Mouse (Mus musculus): ENCODE measurements around the gene Nme8. TPM values are rescaled to one million over a fixed set of nuclear protein-coding genes. Genes with fewer than 3 reads are reported as not detected.

The Nme8 gene
- polyA plus RNA-seq, 1 experiment: not detected

GRCm38 (mm10) chr13:19614311-19614710, 83.3 kb downstream of the Nme8 start:
- DNase-seq (ENCODE audit: low read depth in 1 of 2, low spot score in 2 of 2): no peak
- Histone ChIP-seq H3K36me3 (ENCODE audit: control insufficient read depth, insufficient read depth, low read length) (no peaks in the 10 kb centered on the region), H3K27me3 (ENCODE audit: control insufficient read depth, insufficient read depth, low read length) (peaks cover 3% of the 10 kb centered on the region), H3K4me1 (ENCODE audit: control insufficient read depth, insufficient read depth, insufficient read length) (no peaks in the 10 kb centered on the region; the same call in 1 of the 2 replicates), H3K4me3 (ENCODE audit: extremely low read depth, insufficient read depth, insufficient read length) (no peak overlapping the region), H3K27ac (ENCODE audit: insufficient read depth, low read length) (no peak overlapping the region)
- TF ChIP-seq CTCF (IDR thresholded peaks at IDR 0.05; ENCODE audit: extremely low read depth, insufficient read depth, insufficient read length, insufficient replicate concordance): no peak
- 82% methylated on average over 1 of the region's 1 CpGs for WGBS

- DNase-seq (ENCODE audit: low read depth in 1 of 2, low spot score in 2 of 2): no peak
- H3K27ac ChIP-seq (ENCODE audit: insufficient read depth, low read length): no peak overlapping the region
- TF ChIP-seq POLR2A (IDR thresholded peaks at IDR 0.05; ENCODE audit: low read depth, low read length) (no peak), CTCF (IDR thresholded peaks at IDR 0.05; ENCODE audit: extremely low read depth, insufficient read depth, insufficient read length, insufficient replicate concordance) (no peak)
- no peaks in the 10 kb centered on the region for H3K27me3 ChIP-seq (ENCODE audit: control insufficient read depth, insufficient read depth, low read length)
- H3K4me3 ChIP-seq (ENCODE audit: extremely low read depth, insufficient read depth, insufficient read length): no peak overlapping the region
- WGBS: 91% methylated on average over 1 of the region's 1 CpGs
- H3K36me3 ChIP-seq (ENCODE audit: control insufficient read depth, insufficient read depth, low read length): no peaks in the 10 kb centered on the region
- H3K4me1 ChIP-seq (ENCODE audit: control insufficient read depth, insufficient read depth, insufficient read length): no peaks in the 10 kb centered on the region
Measured at GRCm38 (mm10) chr13:19613426-19613825, 84.2 kb downstream of the Nme8 start.

- no peak overlapping the region for H3K4me3 ChIP-seq (ENCODE audit: extremely low read depth, insufficient read depth, insufficient read length)
- no peaks in the 10 kb centered on the region for H3K36me3 ChIP-seq (ENCODE audit: control insufficient read depth, insufficient read depth, low read length)
- no peaks in the 10 kb centered on the region for H3K4me1 ChIP-seq (ENCODE audit: control insufficient read depth, insufficient read depth, insufficient read length)
- no peak overlapping the region for H3K27ac ChIP-seq (ENCODE audit: insufficient read depth, low read length)
- 93% methylated on average over 3 of the region's 3 CpGs for WGBS
- TF ChIP-seq CTCF (IDR thresholded peaks at IDR 0.05; ENCODE audit: extremely low read depth, insufficient read depth, insufficient read length, insufficient replicate concordance) (no peak), POLR2A (IDR thresholded peaks at IDR 0.05; ENCODE audit: low read depth, low read length) (no peak)
- no peaks in the 10 kb centered on the region for H3K27me3 ChIP-seq (ENCODE audit: control insufficient read depth, insufficient read depth, low read length)
- DNase-seq (ENCODE audit: low read depth in 1 of 2, low spot score in 2 of 2): no peak
Measured at GRCm38 (mm10) chr13:19612963-19613362, 84.6 kb downstream of the Nme8 start.

GRCm38 (mm10) chr13:19612348-19612747, 85.2 kb downstream of the Nme8 start:
- TF ChIP-seq CTCF (IDR thresholded peaks at IDR 0.05; ENCODE audit: extremely low read depth, insufficient read depth, insufficient read length, insufficient replicate concordance) (no peak), POLR2A (IDR thresholded peaks at IDR 0.05; ENCODE audit: low read depth, low read length) (no peak)
- 93% methylated on average over 1 of the region's 1 CpGs for WGBS
- Histone ChIP-seq H3K36me3 (ENCODE audit: control insufficient read depth, insufficient read depth, low read length) (no peaks in the 10 kb centered on the region), H3K4me3 (ENCODE audit: extremely low read depth, insufficient read depth, insufficient read length) (no peak overlapping the region), H3K27me3 (ENCODE audit: control insufficient read depth, insufficient read depth, low read length) (no peaks in the 10 kb centered on the region), H3K27ac (ENCODE audit: insufficient read depth, low read length) (no peak overlapping the region), H3K4me1 (ENCODE audit: control insufficient read depth, insufficient read depth, insufficient read length) (no peaks in the 10 kb centered on the region)
- DNase-seq (ENCODE audit: low read depth in 1 of 2, low spot score in 2 of 2): no peak

- no peak for TF ChIP-seq POLR2A (IDR thresholded peaks at IDR 0.05; ENCODE audit: low read depth, low read length)
- TF ChIP-seq CTCF (IDR thresholded peaks at IDR 0.05; ENCODE audit: extremely low read depth, insufficient read depth, insufficient read length, insufficient replicate concordance): no peak
- no peak overlapping the region for H3K4me3 ChIP-seq (ENCODE audit: extremely low read depth, insufficient read depth, insufficient read length)
- H3K36me3 ChIP-seq (ENCODE audit: control insufficient read depth, insufficient read depth, low read length): no peaks in the 10 kb centered on the region
- no peak overlapping the region for H3K27ac ChIP-seq (ENCODE audit: insufficient read depth, low read length)
- no peaks in the 10 kb centered on the region for H3K4me1 ChIP-seq (ENCODE audit: control insufficient read depth, insufficient read depth, insufficient read length)
- DNase-seq (ENCODE audit: low read depth in 1 of 2, low spot score in 2 of 2): no peak
- no peaks in the 10 kb centered on the region for H3K27me3 ChIP-seq (ENCODE audit: control insufficient read depth, insufficient read depth, low read length)
Measured at GRCm38 (mm10) chr13:19608120-19608519, 89.5 kb downstream of the Nme8 start.

GRCm38 (mm10) chr13:19604916-19605315, 92.7 kb downstream of the Nme8 start:
- no peak for TF ChIP-seq POLR2A (IDR thresholded peaks at IDR 0.05; ENCODE audit: low read depth, low read length)
- Histone ChIP-seq H3K36me3 (ENCODE audit: control insufficient read depth, insufficient read depth, low read length) (no peaks in the 10 kb centered on the region), H3K27ac (ENCODE audit: insufficient read depth, low read length) (no peak overlapping the region), H3K27me3 (ENCODE audit: control insufficient read depth, insufficient read depth, low read length) (no peaks in the 10 kb centered on the region), H3K4me3 (ENCODE audit: extremely low read depth, insufficient read depth, insufficient read length) (no peak overlapping the region), H3K4me1 (ENCODE audit: control insufficient read depth, insufficient read depth, insufficient read length) (no peaks in the 10 kb centered on the region)
- DNase-seq (ENCODE audit: low read depth in 1 of 2, low spot score in 2 of 2): no peak

- WGBS: 74% methylated on average over 1 of the region's 1 CpGs
- TF ChIP-seq CTCF (IDR thresholded peaks at IDR 0.05; ENCODE audit: extremely low read depth, insufficient read depth, insufficient read length, insufficient replicate concordance) (no peak), POLR2A (IDR thresholded peaks at IDR 0.05; ENCODE audit: low read depth, low read length) (no peak)
- Histone ChIP-seq H3K27ac (ENCODE audit: insufficient read depth, low read length) (no peak overlapping the region), H3K36me3 (ENCODE audit: control insufficient read depth, insufficient read depth, low read length) (no peaks in the 10 kb centered on the region), H3K4me3 (ENCODE audit: extremely low read depth, insufficient read depth, insufficient read length) (no peak overlapping the region), H3K27me3 (ENCODE audit: control insufficient read depth, insufficient read depth, low read length) (no peaks in the 10 kb centered on the region), H3K4me1 (ENCODE audit: control insufficient read depth, insufficient read depth, insufficient read length) (no peaks in the 10 kb centered on the region)
- no peak for DNase-seq (ENCODE audit: low read depth in 1 of 2, low spot score in 2 of 2)
Measured at GRCm38 (mm10) chr13:19603719-19604118, 93.9 kb downstream of the Nme8 start.

All from spleen, adult 2 months (tissue).